Mouse (Mus musculus) midbrain, embryonic 10.5 days (tissue): ENCODE measurements around the gene Efcab5. TPM values are rescaled to one million over a fixed set of nuclear protein-coding genes. Genes with fewer than 3 reads are reported as not detected.
"Not testable (repeated sequence)": the region's sequence is repeated elsewhere in the genome, so short reads cannot be mapped to it uniquely, and the experiment has no call there.

Experiments used
- DNase-seq: peaks from one replicate; pipeline ENCODE4 v3.0.0-alpha.2; 2017; ENCODE audit warnings: low spot score
- H3K27ac ChIP-seq: fragments of 300-500 bp; sonication (generic); replicated peaks from 2 replicates; pipeline ENCODE4 v1.5.1; 2016; ENCODE audit warnings: mild to moderate bottlenecking
- H3K27me3 ChIP-seq: fragments of 300-500 bp; sonication (generic); 2 replicates; pipeline ENCODE4 v1.6.1; 2016; ENCODE audit warnings: low read depth, mild to moderate bottlenecking; ENCODE audit not compliant: poor library complexity, severe bottlenecking
- H3K36me3 ChIP-seq: fragments of 300-500 bp; sonication (generic); 2 replicates; pipeline ENCODE4 v1.6.1; 2016; ENCODE audit warnings: mild to moderate bottlenecking, moderate library complexity
- H3K4me1 ChIP-seq: fragments of 300-500 bp; sonication (generic); 2 replicates; pipeline ENCODE4 v1.6.1; 2016
- H3K4me3 ChIP-seq: fragments of 300-500 bp; sonication (generic); 2 replicates; pipeline ENCODE4 v1.5.1; 2016; ENCODE audit warnings: mild to moderate bottlenecking, moderate library complexity
- H3K9me3 ChIP-seq: fragments of 300-500 bp; sonication (generic); replicated peaks from 2 replicates; pipeline ENCODE4 v1.6.1; 2016; ENCODE audit warnings: mild to moderate bottlenecking
- WGBS: fragments of 180-500 bp; shearing (Covaris S2); methylation state at CpG from one replicate; pipeline ENCODE4 v1.1.7; 2016; 5-methylcytosine and 5-hydroxymethylcytosine counted together
- polyA plus RNA-seq: library from polyadenylated mRNA; unstranded; fragments of >200 nt; fragmentation: Nextera tagmentation; extraction: Ambion mirVana; gene quantifications from 2 replicates; pipeline ENCODE4 v1.2.1, GENCODE M21; 2016

Gene Efcab5
- polyA plus RNA-seq, 1 experiment from 2014 or later, result 0.11 TPM

- no peaks in the 10 kb centered on the region for H3K27me3 ChIP-seq
- no peaks in the 10 kb centered on the region for H3K4me1 ChIP-seq
- no peak overlapping the region for H3K4me3 ChIP-seq
- 93% methylated on average over 9 of the region's 9 CpGs for WGBS
- DNase-seq, result no peak
- no peaks in the 10 kb centered on the region for H3K9me3 ChIP-seq
- no peaks in the 10 kb centered on the region for H3K36me3 ChIP-seq
- H3K27ac ChIP-seq, result no peak overlapping the region
Measured at GRCm38 (mm10) chr11:77160341-77160740, 28.4 kb downstream of the Efcab5 start.

DNA sequence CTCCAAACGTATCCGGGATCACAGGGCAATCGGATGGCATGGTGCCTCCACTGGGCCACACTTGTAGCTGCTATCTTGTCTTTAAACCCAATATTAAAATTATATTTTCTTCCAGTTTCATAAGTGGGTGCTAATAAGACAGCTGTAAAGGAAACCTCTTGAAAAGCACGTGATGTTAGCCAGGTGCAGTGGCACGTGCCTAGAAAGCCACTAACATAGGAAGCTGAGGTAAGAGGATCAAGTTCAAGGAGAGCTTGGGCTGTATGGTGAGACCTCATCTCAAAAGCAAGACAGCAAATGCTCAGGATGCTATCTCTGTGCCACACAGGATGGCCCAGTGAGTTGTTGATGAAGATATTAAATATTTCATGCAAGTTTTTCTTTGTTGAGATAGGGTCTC is 34.6 kb downstream of the Efcab5 start:
- 80% methylated on average over 5 of the region's 5 CpGs for WGBS
- no peak for DNase-seq
- no peaks in the 10 kb centered on the region for H3K9me3 ChIP-seq

DNA sequence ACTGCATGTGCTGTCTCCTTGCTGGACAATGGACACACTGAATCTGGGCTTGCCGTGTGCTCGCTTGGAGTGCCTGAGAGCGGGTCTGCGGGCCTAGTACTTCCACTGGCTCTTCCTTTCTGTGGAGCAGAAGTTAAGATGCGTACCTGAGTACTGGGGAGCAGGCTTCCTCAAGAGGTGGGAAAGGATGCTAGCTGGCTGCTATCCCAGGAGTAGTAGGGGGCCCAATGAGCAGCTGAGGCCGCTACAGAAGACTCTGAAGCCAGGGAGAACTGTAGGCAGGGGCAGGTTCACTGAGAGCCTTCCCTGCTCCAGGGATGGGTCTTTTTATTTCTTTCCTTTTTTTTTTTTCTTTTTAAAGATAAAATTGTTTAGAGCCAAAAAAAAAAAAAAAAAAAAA is 38.0 kb downstream of the Efcab5 start:
- no peaks in the 10 kb centered on the region for H3K36me3 ChIP-seq
- no peaks in the 10 kb centered on the region for H3K27me3 ChIP-seq
- no peaks in the 10 kb centered on the region for H3K9me3 ChIP-seq
- DNase-seq, result no peak
- H3K4me3 ChIP-seq, result no peak overlapping the region
- H3K4me1 ChIP-seq, result no peaks in the 10 kb centered on the region
- 87% methylated on average over 6 of the region's 6 CpGs for WGBS
- no peak overlapping the region for H3K27ac ChIP-seq

More for the DNA sequence above, 34.6 kb downstream of the Efcab5 start:
- no peak overlapping the region for H3K27ac ChIP-seq
- H3K4me3 ChIP-seq, result no peak overlapping the region
- no peaks in the 10 kb centered on the region for H3K4me1 ChIP-seq
- no peaks in the 10 kb centered on the region for H3K27me3 ChIP-seq
- no peaks in the 10 kb centered on the region for H3K36me3 ChIP-seq

DNA sequence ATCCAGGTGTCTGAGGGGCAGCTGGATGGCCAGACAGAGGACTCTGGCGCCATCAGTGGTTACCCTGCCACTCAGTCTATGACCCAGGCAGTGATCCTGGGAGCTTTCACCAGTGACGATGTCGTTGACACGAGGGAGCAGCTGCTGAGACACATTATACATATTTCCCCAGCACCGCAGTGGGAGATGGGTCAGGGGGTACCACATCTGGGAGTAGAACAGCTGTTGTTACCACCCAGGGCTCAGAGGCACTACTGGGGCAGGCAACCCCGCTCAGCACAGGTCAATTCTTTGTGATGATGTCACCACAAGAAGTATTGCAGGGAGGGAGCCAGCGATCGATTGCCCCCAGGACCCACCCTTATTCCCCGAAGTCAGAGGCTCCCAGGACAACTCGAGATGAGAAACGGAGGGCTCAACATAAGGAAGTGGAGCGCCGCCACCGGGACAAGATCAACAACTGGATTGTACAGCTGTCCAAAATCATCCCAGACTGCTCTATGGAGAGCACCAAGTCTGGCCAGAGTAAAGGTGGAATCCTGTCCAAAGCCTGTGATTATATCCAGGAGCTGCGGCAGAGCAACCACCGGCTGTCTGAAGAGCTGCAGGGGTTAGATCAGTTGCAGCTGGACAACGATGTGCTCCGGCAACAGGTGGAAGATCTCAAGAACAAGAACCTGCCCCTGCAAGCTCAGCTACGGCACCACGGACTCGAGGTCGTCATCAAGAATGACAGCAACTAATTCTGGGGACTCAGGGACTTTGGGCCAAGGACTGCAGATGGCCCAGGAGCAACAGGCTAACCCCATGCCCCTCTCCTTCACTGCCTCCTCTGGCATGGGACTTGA is 38.8 kb downstream of the Efcab5 start:
- not testable (repeated sequence) for DNase-seq, H3K27ac ChIP-seq, H3K36me3 ChIP-seq, H3K27me3 ChIP-seq, H3K9me3 ChIP-seq, H3K4me1 ChIP-seq, H3K4me3 ChIP-seq
- 92% methylated on average over 22 of the region's 22 CpGs for WGBS

- Histone ChIP-seq H3K9me3 (no peaks in the 10 kb centered on the region), H3K4me3 (no peak overlapping the region), H3K27ac (no peak overlapping the region), H3K36me3 (no peaks in the 10 kb centered on the region), H3K27me3 (no peaks in the 10 kb centered on the region), H3K4me1 (no peaks in the 10 kb centered on the region)
- DNase-seq, result no peak
- WGBS, result 82% methylated on average over 2 of the region's 2 CpGs
Measured at GRCm38 (mm10) chr11:77148774-77149173, 40.0 kb downstream of the Efcab5 start.

DNA sequence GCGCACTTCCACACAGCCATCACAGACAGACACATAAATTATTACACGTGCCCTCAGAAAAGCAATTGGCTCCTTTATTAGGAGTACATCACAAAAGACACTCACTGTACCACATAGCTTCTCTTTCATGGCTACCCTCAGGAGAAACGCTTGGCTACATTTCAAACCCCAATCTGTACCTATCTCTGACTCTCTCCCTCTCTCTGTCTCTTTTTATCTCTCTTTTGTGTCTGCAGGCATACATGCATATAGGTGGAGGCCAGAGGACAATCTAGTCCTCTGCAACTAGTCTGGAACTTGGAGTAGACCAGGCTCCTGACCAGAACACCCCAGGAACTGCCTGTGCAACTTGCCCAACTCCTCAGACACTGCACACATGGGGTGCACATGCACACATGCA is 41.0 kb downstream of the Efcab5 start:
- no peak overlapping the region for H3K4me3 ChIP-seq
- no peaks in the 10 kb centered on the region for H3K9me3 ChIP-seq
- WGBS, result 94% methylated on average over 3 of the region's 3 CpGs
- H3K27me3 ChIP-seq, result no peaks in the 10 kb centered on the region
- DNase-seq, result no peak
- H3K4me1 ChIP-seq, result no peaks in the 10 kb centered on the region
- no peak overlapping the region for H3K27ac ChIP-seq
- no peaks in the 10 kb centered on the region for H3K36me3 ChIP-seq

DNA sequence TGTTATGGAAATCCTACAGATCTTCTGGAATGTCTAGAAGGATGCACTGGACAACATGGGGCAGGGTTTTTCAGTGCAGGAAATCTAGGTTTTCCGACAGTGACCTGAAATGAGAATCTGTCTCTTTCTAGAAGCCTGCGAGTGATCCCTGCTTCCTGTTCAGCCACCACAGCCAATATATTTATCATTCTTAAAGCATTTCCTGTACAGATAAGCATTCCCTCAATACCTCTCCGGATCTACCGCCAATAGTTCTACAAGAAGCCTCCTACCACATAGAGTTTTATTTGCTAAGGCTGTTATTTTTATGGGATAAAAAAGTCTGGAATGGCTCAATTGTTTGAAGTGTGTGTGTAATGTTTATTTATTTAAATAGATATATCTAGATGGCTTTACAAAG is 43.3 kb downstream of the Efcab5 start:
- H3K9me3 ChIP-seq, result no peaks in the 10 kb centered on the region
- H3K4me1 ChIP-seq, result no peaks in the 10 kb centered on the region
- no peaks in the 10 kb centered on the region for H3K27me3 ChIP-seq
- H3K27ac ChIP-seq, result no peak overlapping the region
- no peak for DNase-seq
- H3K36me3 ChIP-seq, result no peaks in the 10 kb centered on the region
- 81% methylated on average over 4 of the region's 4 CpGs for WGBS
- H3K4me3 ChIP-seq, result no peak overlapping the region

- Histone ChIP-seq H3K36me3 (no peaks in the 10 kb centered on the region), H3K4me1 (no peaks in the 10 kb centered on the region), H3K4me3 (no peak overlapping the region), H3K27ac (no peak overlapping the region), H3K27me3 (no peaks in the 10 kb centered on the region), H3K9me3 (no peaks in the 10 kb centered on the region)
- no peak for DNase-seq
- WGBS, result 84% methylated on average over 6 of the region's 6 CpGs
Measured at GRCm38 (mm10) chr11:77141938-77142337, 46.8 kb downstream of the Efcab5 start.

- Histone ChIP-seq H3K4me1 (no peaks in the 10 kb centered on the region), H3K4me3 (no peak overlapping the region), H3K9me3 (no peaks in the 10 kb centered on the region), H3K27ac (no peak overlapping the region), H3K27me3 (no peaks in the 10 kb centered on the region), H3K36me3 (no peaks in the 10 kb centered on the region)
- no peak for DNase-seq
- 88% methylated on average over 6 of the region's 6 CpGs for WGBS
Measured at GRCm38 (mm10) chr11:77139976-77140375, 48.8 kb downstream of the Efcab5 start.

DNA sequence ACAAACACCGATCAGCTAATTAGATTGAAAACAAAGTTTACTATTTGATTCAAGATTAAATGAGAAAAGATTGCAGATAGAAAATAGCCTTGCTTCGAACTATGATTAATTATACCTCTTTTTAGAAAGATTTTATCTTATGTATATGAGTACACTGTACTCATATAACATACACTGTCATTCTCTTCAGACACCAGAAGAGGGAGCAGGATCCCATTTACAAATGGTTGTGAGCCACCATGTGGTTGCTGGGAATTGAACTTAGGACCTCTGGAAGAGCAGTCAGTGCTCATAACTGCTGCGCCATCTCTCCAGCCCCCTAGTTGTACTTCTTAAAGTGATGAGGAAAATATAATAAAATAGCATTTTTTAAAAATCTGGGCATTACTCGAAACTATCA is 55.3 kb downstream of the Efcab5 start:
- Histone ChIP-seq H3K9me3 (no peaks in the 10 kb centered on the region), H3K4me3 (no peak overlapping the region), H3K36me3 (no peaks in the 10 kb centered on the region), H3K4me1 (no peaks in the 10 kb centered on the region), H3K27me3 (no peaks in the 10 kb centered on the region), H3K27ac (no peak overlapping the region)
- no peak for DNase-seq
- 93% methylated on average over 4 of the region's 4 CpGs for WGBS

- H3K9me3 ChIP-seq, result no peaks in the 10 kb centered on the region
- no peak for DNase-seq
- H3K4me1 ChIP-seq, result no peaks in the 10 kb centered on the region
- no peaks in the 10 kb centered on the region for H3K27me3 ChIP-seq
- H3K27ac ChIP-seq, result no peak overlapping the region
- WGBS, result 60% methylated on average over 3 of the region's 3 CpGs
- H3K36me3 ChIP-seq, result no peaks in the 10 kb centered on the region
- no peak overlapping the region for H3K4me3 ChIP-seq
Measured at GRCm38 (mm10) chr11:77132580-77132979, 56.2 kb downstream of the Efcab5 start.

DNA sequence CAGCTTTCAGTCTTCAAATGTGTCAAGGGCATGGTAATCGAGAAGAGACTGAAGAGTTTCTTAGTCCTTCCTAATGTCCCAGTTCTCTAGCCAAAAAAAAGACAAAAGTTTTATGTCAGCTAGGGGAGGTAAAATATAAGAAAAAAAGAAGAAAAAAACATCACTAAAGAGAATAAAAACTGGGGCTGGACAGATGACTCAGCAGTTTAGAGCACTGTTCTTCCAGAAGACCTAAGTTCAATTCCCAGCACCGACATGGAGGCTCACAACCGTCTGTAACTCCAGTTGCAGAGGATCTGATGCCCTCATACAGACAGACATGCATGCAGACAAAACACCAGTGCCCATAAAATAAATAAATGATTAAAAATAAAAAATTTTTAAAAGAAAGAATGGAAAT is 60.2 kb downstream of the Efcab5 start:
- Histone ChIP-seq H3K36me3 (no peaks in the 10 kb centered on the region), H3K27ac (no peak overlapping the region), H3K9me3 (no peaks in the 10 kb centered on the region), H3K27me3 (no peaks in the 10 kb centered on the region), H3K4me1 (no peaks in the 10 kb centered on the region), H3K4me3 (no peak overlapping the region)
- DNase-seq, result no peak
- WGBS, result 89% methylated on average over 3 of the region's 3 CpGs

DNA sequence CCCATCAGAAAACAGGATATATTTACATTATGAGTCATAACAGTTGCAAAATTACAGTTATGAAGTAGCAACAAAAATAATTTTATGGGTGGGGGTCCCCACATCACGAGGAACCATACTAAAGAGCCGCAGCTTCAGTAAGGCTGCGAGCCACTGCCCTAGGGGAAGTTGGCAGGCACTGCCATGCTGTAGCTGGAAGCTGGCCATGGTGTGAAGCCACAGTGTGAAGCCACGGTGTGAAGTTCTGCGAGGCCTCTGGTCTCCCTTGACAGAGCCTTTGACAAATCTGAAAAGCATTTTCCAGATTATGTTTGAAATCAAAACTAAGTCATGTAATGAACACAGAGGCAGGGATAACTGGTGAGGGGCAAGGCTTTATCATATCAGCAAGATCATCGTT is 77.6 kb downstream of the Efcab5 start:
- DNase-seq, result no peak
- no peaks in the 10 kb centered on the region for H3K9me3 ChIP-seq
- H3K36me3 ChIP-seq, result no peaks in the 10 kb centered on the region
- WGBS, result 89% methylated on average over 6 of the region's 6 CpGs
- H3K4me3 ChIP-seq, result no peak overlapping the region
- no peak overlapping the region for H3K27ac ChIP-seq
- H3K4me1 ChIP-seq, result no peaks in the 10 kb centered on the region
- H3K27me3 ChIP-seq, result no peaks in the 10 kb centered on the region
